Mouse (Mus musculus): ENCODE results near the gene Plk3. TPM values are rescaled to one million over a fixed set of nuclear protein-coding genes. Genes with fewer than 3 reads are reported as not detected.

Plk3 gene
- polyA plus RNA-seq, 1 experiment from 2014 or later = 4.1 TPM

DNA sequence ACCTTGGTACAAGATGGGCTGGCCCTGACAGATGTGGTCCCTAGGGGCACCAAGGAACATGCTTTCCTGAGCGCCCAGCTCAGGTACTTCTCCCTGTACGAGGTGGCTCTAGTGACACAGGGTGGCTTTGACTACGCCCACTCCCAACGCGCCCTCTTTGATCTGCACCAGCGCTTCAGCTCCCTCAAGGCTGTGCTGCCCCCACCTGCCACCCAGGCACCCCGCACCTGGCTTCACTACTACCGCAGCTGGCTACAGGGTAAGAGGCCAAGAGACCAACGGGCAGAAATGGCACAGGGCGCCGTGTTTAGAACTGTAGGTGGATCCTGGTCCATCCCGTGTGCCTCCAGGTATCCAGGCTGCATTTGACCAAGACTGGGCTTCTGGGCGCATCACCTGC lies 23.5 kb downstream of the Plk3 start:
- WGBS = 87% methylated on average over 13 of the region's 13 CpGs
- H3K9ac ChIP-seq = no peak overlapping the region
- no peak overlapping the region for H3K4me3 ChIP-seq
- H3K36me3 ChIP-seq = peaks cover 38% of the 10 kb centered on the region
- H3K4me1 ChIP-seq = peaks cover 3% of the 10 kb centered on the region
- no peaks in the 10 kb centered on the region for H3K27me3 ChIP-seq
- H3K9me3 ChIP-seq = no peaks in the 10 kb centered on the region
- no peak overlapping the region for H3K4me2 ChIP-seq
- no peak overlapping the region for H3K27ac ChIP-seq
- no peak for ATAC-seq (ENCODE audit: borderline replicate concordance, extremely low read depth, low FRiP score, low TSS enrichment)

DNA sequence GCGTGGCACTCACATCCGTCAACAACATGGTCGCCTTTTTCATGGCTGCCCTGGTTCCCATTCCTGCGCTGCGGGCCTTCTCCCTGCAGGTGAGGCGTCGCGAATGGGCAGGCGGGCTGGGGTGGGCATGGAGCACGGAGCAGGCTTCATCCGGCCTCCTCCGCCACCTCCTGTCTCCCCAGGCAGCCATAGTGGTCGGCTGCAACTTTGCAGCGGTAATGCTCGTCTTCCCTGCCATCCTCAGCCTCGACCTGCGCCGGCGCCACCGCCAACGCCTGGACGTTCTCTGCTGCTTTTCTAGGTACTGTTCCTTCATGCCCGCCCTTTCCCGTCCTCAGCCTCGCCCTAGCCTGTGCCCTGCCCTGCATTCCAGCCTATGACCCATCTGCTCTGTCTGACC lies 24.4 kb downstream of the Plk3 start:
- H3K36me3 ChIP-seq = peaks cover 32% of the 10 kb centered on the region
- no peak overlapping the region for H3K9ac ChIP-seq
- peaks cover 10% of the 10 kb centered on the region for H3K4me1 ChIP-seq
- H3K4me2 ChIP-seq = no peak overlapping the region
- H3K27ac ChIP-seq = no peak overlapping the region
- WGBS = 91% methylated on average over 25 of the region's 25 CpGs
- no peaks in the 10 kb centered on the region for H3K27me3 ChIP-seq
- ATAC-seq (ENCODE audit: borderline replicate concordance, extremely low read depth, low FRiP score, low TSS enrichment) = no peak
- no peak overlapping the region for H3K4me3 ChIP-seq
- no peaks in the 10 kb centered on the region for H3K9me3 ChIP-seq

DNA sequence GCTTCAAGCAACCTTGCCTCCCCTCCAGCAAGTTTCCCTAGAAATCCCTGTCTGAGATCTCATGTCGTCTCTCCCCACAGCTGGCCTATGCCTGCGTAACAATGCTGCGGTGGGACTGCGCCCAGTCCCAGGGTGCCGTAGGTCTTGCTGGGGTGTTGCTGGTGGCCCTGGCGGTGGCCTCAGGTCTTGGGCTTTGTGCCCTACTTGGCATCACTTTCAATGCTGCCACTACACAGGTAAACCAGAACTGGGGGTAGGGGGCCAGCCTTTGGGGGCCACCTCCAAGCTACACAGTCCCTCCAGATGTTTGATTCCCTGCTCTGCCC lies 25.3 kb downstream of the Plk3 start:
- WGBS = 90% methylated on average over 6 of the region's 6 CpGs
- Histone ChIP-seq H3K4me2 (no peak overlapping the region), H3K9ac (no peak overlapping the region), H3K4me1 (peaks cover 10% of the 10 kb centered on the region), H3K27ac (no peak overlapping the region), H3K36me3 (peaks cover 30% of the 10 kb centered on the region; the same call in 1 of the 2 replicates), H3K9me3 (no peaks in the 10 kb centered on the region), H3K4me3 (no peak overlapping the region), H3K27me3 (no peaks in the 10 kb centered on the region)
- no peak for ATAC-seq (ENCODE audit: borderline replicate concordance, extremely low read depth, low FRiP score, low TSS enrichment)

DNA sequence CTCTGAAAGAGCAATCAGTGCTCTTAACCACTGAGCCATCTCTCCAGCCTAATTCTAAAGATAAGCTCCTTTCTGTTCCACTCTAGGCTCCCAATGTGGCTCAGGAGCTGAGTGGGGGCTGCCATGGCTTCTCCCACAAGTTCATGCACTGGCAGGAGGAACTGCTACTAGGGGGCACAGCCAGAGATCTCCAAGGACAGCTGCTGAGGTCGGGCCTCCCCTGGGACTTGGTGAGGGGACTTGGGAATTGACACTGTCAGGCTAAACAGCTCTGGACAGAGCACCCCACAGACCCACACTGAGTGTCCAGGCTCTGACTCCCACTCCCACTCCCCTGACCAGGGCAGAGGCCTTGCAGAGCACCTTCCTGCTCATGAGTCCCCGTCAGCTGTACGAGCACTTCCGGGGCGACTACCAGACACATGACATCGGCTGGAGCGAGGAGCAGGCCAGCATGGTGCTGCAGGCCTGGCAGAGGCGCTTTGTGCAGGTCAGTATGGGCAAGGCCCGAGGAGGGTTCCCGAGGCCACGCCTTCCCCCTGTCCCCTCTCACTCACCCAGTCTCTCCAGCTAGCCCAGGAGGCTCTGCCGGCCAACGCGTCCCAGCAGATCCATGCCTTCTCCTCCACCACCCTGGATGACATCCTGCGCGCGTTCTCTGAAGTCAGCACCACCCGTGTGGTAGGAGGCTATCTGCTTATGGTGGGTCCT lies 25.8 kb downstream of the Plk3 start:
- Histone ChIP-seq H3K36me3 (peaks cover 27% of the 10 kb centered on the region; the same call in 1 of the 2 replicates), H3K9ac (no peak overlapping the region), H3K4me2 (no peak overlapping the region), H3K27ac (no peak overlapping the region), H3K4me3 (no peak overlapping the region), H3K9me3 (no peaks in the 10 kb centered on the region), H3K4me1 (peaks cover 10% of the 10 kb centered on the region), H3K27me3 (no peaks in the 10 kb centered on the region)
- 88% methylated on average over 18 of the region's 18 CpGs for WGBS
- ATAC-seq (ENCODE audit: borderline replicate concordance, extremely low read depth, low FRiP score, low TSS enrichment) = no peak

DNA sequence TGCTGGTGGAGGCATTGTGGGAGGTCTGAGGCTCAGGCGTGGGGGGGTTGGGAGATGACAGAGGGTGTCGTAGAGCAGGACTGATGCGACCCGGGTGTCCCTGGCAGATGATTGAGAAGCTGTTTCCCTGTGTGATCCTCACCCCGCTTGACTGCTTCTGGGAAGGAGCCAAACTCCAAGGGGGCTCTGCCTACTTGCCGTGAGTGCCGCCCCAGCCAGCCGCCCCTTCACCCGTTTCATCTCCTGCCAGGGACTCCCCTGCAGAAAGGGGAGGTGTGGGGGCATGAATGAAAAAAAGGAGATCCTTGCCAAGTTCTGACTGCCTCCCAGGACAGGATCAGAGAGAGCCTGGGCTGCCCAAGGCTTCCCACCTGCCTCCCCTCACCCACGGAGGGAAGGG lies 28.6 kb downstream of the Plk3 start:
- Histone ChIP-seq H3K4me2 (no peak overlapping the region), H3K27me3 (no peaks in the 10 kb centered on the region), H3K9ac (no peak overlapping the region), H3K4me1 (peaks cover 10% of the 10 kb centered on the region), H3K4me3 (no peak overlapping the region), H3K36me3 (peaks cover 20% of the 10 kb centered on the region; the same call in 1 of the 2 replicates), H3K9me3 (no peaks in the 10 kb centered on the region), H3K27ac (no peak overlapping the region)
- no peak for ATAC-seq (ENCODE audit: borderline replicate concordance, extremely low read depth, low FRiP score, low TSS enrichment)
- WGBS = 43% methylated on average over 10 of the region's 10 CpGs

DNA sequence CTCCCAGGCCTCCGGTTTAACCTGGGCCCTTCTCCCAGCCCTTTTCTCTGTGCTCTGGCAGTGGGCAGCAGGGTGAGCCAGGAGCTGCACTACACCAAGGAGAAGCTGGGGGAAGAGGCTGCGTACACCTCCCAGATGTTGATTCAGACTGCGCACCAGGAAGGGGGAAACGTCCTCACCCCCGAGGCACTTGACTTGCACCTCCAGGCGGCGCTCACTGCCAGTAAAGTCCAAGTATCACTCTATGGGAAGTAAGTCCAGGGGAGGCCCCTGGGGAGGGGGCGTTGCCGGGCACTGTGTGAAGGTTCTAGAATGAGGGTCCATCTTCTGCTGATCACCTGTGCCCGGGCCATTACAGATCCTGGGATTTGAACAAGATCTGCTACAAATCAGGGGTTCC lies 29.1 kb downstream of the Plk3 start:
- ATAC-seq (ENCODE audit: borderline replicate concordance, extremely low read depth, low FRiP score, low TSS enrichment) = no peak
- Histone ChIP-seq H3K4me1 (peaks cover 10% of the 10 kb centered on the region), H3K27me3 (no peaks in the 10 kb centered on the region), H3K4me3 (no peak overlapping the region), H3K27ac (no peak overlapping the region), H3K4me2 (no peak overlapping the region), H3K9me3 (no peaks in the 10 kb centered on the region), H3K36me3 (peaks cover 16% of the 10 kb centered on the region; the same call in 1 of the 2 replicates), H3K9ac (no peak overlapping the region)
- 62% methylated on average over 10 of the region's 10 CpGs for WGBS

DNA sequence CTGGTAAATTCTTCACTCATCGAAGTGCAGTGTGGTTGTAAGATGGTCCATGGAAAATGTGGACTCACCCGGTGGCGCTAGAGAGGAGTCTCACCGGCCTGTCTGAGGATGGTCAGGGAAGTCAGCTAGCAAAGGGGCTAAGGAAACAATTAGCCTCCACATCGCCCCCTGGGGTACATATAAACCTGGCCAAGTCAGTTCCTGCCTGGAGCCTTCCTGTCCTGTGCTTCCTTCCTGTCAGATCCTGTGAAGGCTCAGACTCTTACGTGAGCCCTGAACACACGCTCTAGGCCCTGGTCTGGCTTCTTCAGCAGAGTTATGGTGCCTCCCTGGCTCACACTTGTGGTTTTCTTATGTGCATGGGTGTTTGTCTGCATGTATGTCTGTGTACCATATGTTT lies 32.5 kb downstream of the Plk3 start:
- no peak overlapping the region for H3K4me3 ChIP-seq
- H3K4me2 ChIP-seq = no peak overlapping the region
- no peak for ATAC-seq (ENCODE audit: borderline replicate concordance, extremely low read depth, low FRiP score, low TSS enrichment)
- no peak overlapping the region for H3K9ac ChIP-seq
- H3K4me1 ChIP-seq = peaks cover 38% of the 10 kb centered on the region
- 42% methylated on average over 7 of the region's 7 CpGs for WGBS
- H3K36me3 ChIP-seq = 0 out of 2 replicates have a peak, but pooled peaks cover 6% of the 10 kb centered on the region
- H3K27ac ChIP-seq = no peak overlapping the region
- no peaks in the 10 kb centered on the region for H3K9me3 ChIP-seq
- no peaks in the 10 kb centered on the region for H3K27me3 ChIP-seq

DNA sequence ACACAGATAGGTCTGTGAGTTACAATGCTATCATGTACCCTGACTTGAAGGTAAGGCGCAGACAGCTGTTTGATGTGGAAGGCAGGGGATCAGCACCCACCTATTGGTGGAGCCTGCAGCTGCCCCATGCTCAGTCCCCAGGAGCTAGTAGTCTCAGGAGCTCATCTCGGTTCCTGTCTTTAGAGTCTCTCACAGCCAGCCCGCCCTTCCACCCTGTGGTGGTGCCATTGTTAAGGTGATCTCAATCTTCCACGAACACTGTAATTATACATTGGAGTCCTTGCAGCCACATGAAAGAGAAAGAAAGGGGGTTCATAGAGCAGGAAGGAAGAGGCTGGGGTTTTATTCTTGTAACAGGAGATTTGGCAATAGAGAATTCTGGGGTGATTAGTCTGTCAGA lies 33.7 kb downstream of the Plk3 start:
- Histone ChIP-seq H3K4me3 (no peak overlapping the region), H3K4me1 (peaks cover 41% of the 10 kb centered on the region), H3K9ac (no peak overlapping the region), H3K36me3 (0 out of 2 replicates have a peak, but pooled peaks cover 3% of the 10 kb centered on the region), H3K4me2 (no peak overlapping the region), H3K27ac (no peak overlapping the region), H3K9me3 (no peaks in the 10 kb centered on the region), H3K27me3 (no peaks in the 10 kb centered on the region)
- no peak for ATAC-seq (ENCODE audit: borderline replicate concordance, extremely low read depth, low FRiP score, low TSS enrichment)
- 77% methylated on average over 4 of the region's 4 CpGs for WGBS

DNA sequence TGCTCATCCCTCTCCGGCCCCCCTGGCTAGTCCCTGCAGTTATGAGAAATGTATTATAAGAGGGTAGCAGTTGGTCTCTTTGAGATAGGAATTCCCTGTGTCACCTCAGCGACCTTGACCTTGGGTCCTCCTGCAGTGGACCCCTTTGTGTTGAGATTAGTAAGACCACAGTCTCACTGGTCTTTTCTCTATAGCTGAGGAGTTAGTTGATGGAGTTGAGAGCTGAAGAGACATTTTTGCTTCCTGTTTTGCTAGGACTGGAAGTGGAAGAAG lies 35.1 kb downstream of the Plk3 start:
- H3K4me1 ChIP-seq = peaks cover 39% of the 10 kb centered on the region
- H3K27ac ChIP-seq = peak overlapping the region; percentile 55
- H3K4me2 ChIP-seq = peak overlapping the region; percentile 93
- no peaks in the 10 kb centered on the region for H3K9me3 ChIP-seq
- H3K4me3 ChIP-seq = no peak overlapping the region
- ATAC-seq (ENCODE audit: borderline replicate concordance, extremely low read depth, low FRiP score, low TSS enrichment) = no peak
- H3K9ac ChIP-seq = no peak overlapping the region
- H3K27me3 ChIP-seq = no peaks in the 10 kb centered on the region
- WGBS = 65% methylated on average over 2 of the region's 2 CpGs
- H3K36me3 ChIP-seq = 0 out of 2 replicates have a peak, but pooled peaks cover 3% of the 10 kb centered on the region

DNA sequence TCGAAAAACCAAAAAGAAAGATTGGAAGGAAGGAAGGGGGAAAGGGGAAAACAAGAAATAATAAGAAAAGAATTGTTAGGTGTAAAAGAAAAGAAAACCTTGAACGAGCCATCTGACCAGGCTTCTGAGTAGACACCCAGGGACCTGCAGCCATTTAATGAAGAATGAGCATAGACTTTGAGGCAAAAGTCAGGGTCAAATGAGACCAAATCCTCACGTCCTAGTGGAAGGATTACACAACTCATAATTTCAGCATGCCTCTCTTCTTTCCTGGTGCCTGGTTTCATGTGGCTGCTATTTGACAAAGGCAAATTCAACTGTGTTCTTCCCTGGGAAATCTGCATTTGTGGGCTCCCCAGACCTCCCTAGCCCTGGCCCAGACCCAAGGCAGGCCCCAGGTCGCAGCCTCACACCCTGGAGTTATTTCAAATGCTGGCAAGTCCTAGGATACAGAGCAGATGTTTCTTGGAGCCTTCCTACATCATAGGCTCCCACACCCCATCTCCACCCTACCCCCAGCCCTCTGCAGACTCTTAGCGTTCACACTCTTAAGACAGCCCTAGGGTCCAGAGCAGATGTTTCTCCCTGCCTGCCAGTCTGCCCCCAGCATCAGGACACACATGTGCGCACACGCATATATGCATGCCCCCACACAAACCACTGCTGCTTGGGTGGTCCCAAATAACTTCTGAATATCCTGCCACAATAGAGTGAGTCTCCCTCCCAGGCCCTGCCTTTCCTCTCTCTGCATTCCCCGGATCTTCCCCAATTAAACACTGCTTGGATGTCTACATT lies 35.6 kb downstream of the Plk3 start:
- H3K4me2 ChIP-seq = peak overlapping the region; percentile 93
- peak overlapping the region; percentile 58 for H3K4me3 ChIP-seq
- no peaks in the 10 kb centered on the region for H3K9me3 ChIP-seq
- 0 out of 2 replicates have a peak, but pooled peaks cover 3% of the 10 kb centered on the region for H3K36me3 ChIP-seq
- peaks cover 39% of the 10 kb centered on the region for H3K4me1 ChIP-seq
- H3K27me3 ChIP-seq = no peaks in the 10 kb centered on the region
- peak overlapping the region; percentile 55 for H3K27ac ChIP-seq
- no peak overlapping the region for H3K9ac ChIP-seq
- ATAC-seq (ENCODE audit: borderline replicate concordance, extremely low read depth, low FRiP score, low TSS enrichment) = peak; percentile 79
- WGBS = 42% methylated on average over 8 of the region's 8 CpGs

DNA sequence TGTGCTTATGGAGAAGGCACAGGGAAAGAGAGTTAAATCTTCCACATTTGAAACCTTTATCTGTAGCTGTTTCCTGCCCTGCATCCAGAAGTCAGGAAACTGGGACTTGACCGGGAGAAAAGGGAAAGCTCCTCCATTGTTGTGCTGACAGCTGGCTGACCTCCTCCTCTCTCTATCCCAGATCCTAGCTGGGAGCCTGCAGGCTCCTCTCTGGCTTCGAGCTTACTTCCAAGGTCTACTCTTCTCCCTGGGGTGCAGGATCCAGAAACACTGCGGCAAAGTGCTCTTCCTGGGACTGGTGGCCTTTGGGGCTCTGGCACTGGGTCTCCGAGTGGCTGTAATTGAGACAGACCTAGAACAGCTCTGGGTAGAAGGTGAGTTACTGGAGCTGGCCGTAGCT lies 37.1 kb downstream of the Plk3 start:
- ATAC-seq (ENCODE audit: borderline replicate concordance, extremely low read depth, low FRiP score, low TSS enrichment) = no peak
- H3K27ac ChIP-seq = peak overlapping the region; percentile 55
- 0 out of 2 replicates have a peak, but pooled peaks cover 3% of the 10 kb centered on the region for H3K36me3 ChIP-seq
- peaks cover 39% of the 10 kb centered on the region for H3K4me1 ChIP-seq
- 8% methylated on average over 5 of the region's 5 CpGs for WGBS
- peak overlapping the region; percentile 42 for H3K9ac ChIP-seq
- peak overlapping the region; percentile 93 for H3K4me2 ChIP-seq
- H3K4me3 ChIP-seq = peak overlapping the region; percentile 58
- no peaks in the 10 kb centered on the region for H3K9me3 ChIP-seq
- H3K27me3 ChIP-seq = no peaks in the 10 kb centered on the region
